Mouse (Mus musculus) MEL (cell line): ENCODE measurements at regions not wholly inside any gene's neighbourhood (a gene's known extent, or its start where the extent isn't known, plus 50 kb on each side); places are given as distances from the start of the nearest gene placed in this dataset.

Source experiments
- DNase-seq: peaks from one replicate; pipeline ENCODE4 v3.0.0; 2011; ENCODE audit warnings: low read depth, low spot score
- H3K27ac ChIP-seq: 2 replicates; pipeline ENCODE4 v1.5.1; 2012; ENCODE audit warnings: low read depth, mild to moderate bottlenecking, control low read depth, low read length, moderate library complexity; ENCODE audit not compliant: control insufficient read depth
- H3K27me3 ChIP-seq, 2 experiments: fragments of 150-350 bp in 1 of 2; sonication (generic) in 1 of 2; 2 replicates each; pipeline ENCODE4 v1.6.1; 2012; ENCODE audit warnings: low read length in 2 of 2, mild to moderate bottlenecking in 2 of 2, improper control_type of control experiment in 1 of 2, moderate library complexity in 1 of 2; ENCODE audit not compliant: insufficient read depth in 2 of 2, control insufficient read depth in 1 of 2
- H3K36me3 ChIP-seq, 2 experiments: 2 replicates each; pipeline ENCODE4 v1.6.1; 2012 to 2014; ENCODE audit warnings: low read length in 2 of 2, improper control_type of control experiment in 1 of 2, inconsistent platforms in 1 of 2, mild to moderate bottlenecking in 1 of 2; ENCODE audit not compliant: insufficient read depth in 2 of 2, control insufficient read depth in 1 of 2
- H3K4me1 ChIP-seq, 2 experiments: fragments of 150-350 bp in 1 of 2; sonication (generic) in 1 of 2; 2 replicates each; pipeline ENCODE4 v1.6.1; 2012; ENCODE audit warnings: low read length in 2 of 2, improper control_type of control experiment in 1 of 2, mild to moderate bottlenecking in 1 of 2; ENCODE audit not compliant: insufficient read depth in 2 of 2, control insufficient read depth in 1 of 2
- H3K4me3 ChIP-seq, 2 experiments: fragments of 150-350 bp in 1 of 2; sonication (generic) in 1 of 2; 2 replicates each; pipeline ENCODE4 v1.5.1; 2012; ENCODE audit warnings: low read depth in 2 of 2, low read length in 2 of 2, mild to moderate bottlenecking in 2 of 2, moderate library complexity in 2 of 2, control low read depth in 1 of 2, improper control_type of control experiment in 1 of 2; ENCODE audit not compliant: control insufficient read depth in 1 of 2, insufficient read depth in 1 of 2
- H3K79me2 ChIP-seq: 2 replicates; pipeline ENCODE4 v1.6.1; 2012; ENCODE audit warnings: mild to moderate bottlenecking, low read length, moderate library complexity; ENCODE audit not compliant: control insufficient read depth, poor library complexity, insufficient read depth
- H3K9ac ChIP-seq: 2 replicates; pipeline ENCODE4 v1.6.1; 2012; ENCODE audit warnings: low read depth, mild to moderate bottlenecking, control low read depth, low read length, moderate library complexity; ENCODE audit not compliant: control insufficient read depth, poor library complexity, severe bottlenecking
- H3K9me3 ChIP-seq: fragments of 150-350 bp; sonication (generic); replicated peaks from 2 replicates; pipeline ENCODE4 v1.6.1; 2012; ENCODE audit warnings: mild to moderate bottlenecking, low read length, improper control_type of control experiment, moderate library complexity; ENCODE audit not compliant: insufficient read depth
- CTCF ChIP-seq, 3 experiments: IDR thresholded peaks in 2 of 3; conservative IDR thresholded peaks in 1 of 3; 2 replicates each; pipeline ENCODE4 v1.5.1; 2011 to 2012; ENCODE audit warnings: low read length in 3 of 3, low read depth in 2 of 3, mild to moderate bottlenecking in 2 of 3, improper control_type of control experiment in 1 of 3, inconsistent platforms in 1 of 3, mixed read lengths in 1 of 3, moderate library complexity in 1 of 3; ENCODE audit not compliant: control insufficient read depth in 1 of 3, insufficient read depth in 1 of 3, poor library complexity in 1 of 3, severe bottlenecking in 1 of 3
- GATA1 ChIP-seq: IDR thresholded peaks from 2 replicates; pipeline ENCODE4 v1.6.1; 2011; ENCODE audit warnings: low read depth, low read length, improper control_type of control experiment
- KAT2A ChIP-seq: conservative IDR thresholded peaks from 2 replicates; pipeline ENCODE4 v1.6.1; 2012; ENCODE audit warnings: low read depth, low read length, improper control_type of control experiment, inconsistent platforms
- MAFK ChIP-seq: IDR thresholded peaks from 2 replicates; pipeline ENCODE4 v1.6.1; 2011; ENCODE audit warnings: low read depth, mild to moderate bottlenecking, low read length, improper control_type of control experiment, borderline replicate concordance
- MAZ ChIP-seq: IDR thresholded peaks from 2 replicates; pipeline ENCODE4 v1.6.1; 2012; ENCODE audit warnings: low read depth, mild to moderate bottlenecking, inconsistent platforms, low read length, improper control_type of control experiment
- MXI1 ChIP-seq: IDR thresholded peaks from 2 replicates; pipeline ENCODE4 v1.6.1; 2011; ENCODE audit warnings: mild to moderate bottlenecking, low read depth, low read length, improper control_type of control experiment
- MYB ChIP-seq: IDR thresholded peaks from 2 replicates; pipeline ENCODE4 v1.6.1; 2011; ENCODE audit warnings: mild to moderate bottlenecking, low read depth, low read length, improper control_type of control experiment
- POLR2A ChIP-seq, 2 experiments: IDR thresholded peaks; 2 replicates each; pipeline ENCODE4 v1.6.1; 2011 to 2012; ENCODE audit warnings: low read length in 2 of 2, mild to moderate bottlenecking in 2 of 2, control low read depth in 1 of 2, improper control_type of control experiment in 1 of 2, low read depth in 1 of 2, moderate library complexity in 1 of 2; ENCODE audit not compliant: control insufficient read depth in 1 of 2, insufficient read depth in 1 of 2, poor library complexity in 1 of 2
- RAD21 ChIP-seq: IDR thresholded peaks from 2 replicates; pipeline ENCODE4 v1.6.1; 2011; ENCODE audit warnings: mild to moderate bottlenecking, low read depth, low read length, improper control_type of control experiment
- RCOR1 ChIP-seq: IDR thresholded peaks from 2 replicates; pipeline ENCODE4 v1.6.1; 2012; ENCODE audit warnings: low read depth, mild to moderate bottlenecking, inconsistent platforms, low read length, improper control_type of control experiment
- SIN3A ChIP-seq: IDR thresholded peaks from 2 replicates; pipeline ENCODE4 v1.6.1; 2012; ENCODE audit warnings: low read length, improper control_type of control experiment, inconsistent platforms
- SMC3 ChIP-seq: IDR thresholded peaks from 2 replicates; pipeline ENCODE4 v1.6.1; 2011; ENCODE audit warnings: low read depth, low read length, improper control_type of control experiment
- TAL1 ChIP-seq: IDR thresholded peaks from 2 replicates; pipeline ENCODE4 v1.6.1; 2012; ENCODE audit warnings: mild to moderate bottlenecking, inconsistent platforms, low read length, moderate library complexity, mixed read lengths
- TBP ChIP-seq: IDR thresholded peaks from 2 replicates; pipeline ENCODE4 v1.8.0; 2011; ENCODE audit warnings: low read depth, low read length, improper control_type of control experiment
- TCF12 ChIP-seq: IDR thresholded peaks from 2 replicates; pipeline ENCODE4 v1.6.1; 2014; ENCODE audit warnings: low read depth, mild to moderate bottlenecking, inconsistent platforms, low read length, improper control_type of control experiment, moderate library complexity
- UBTF ChIP-seq: IDR thresholded peaks from 2 replicates; pipeline ENCODE4 v1.6.1; 2012; ENCODE audit warnings: low read depth, mild to moderate bottlenecking, inconsistent platforms, low read length, improper control_type of control experiment, moderate library complexity, borderline replicate concordance; ENCODE audit not compliant: insufficient read depth
- USF1 ChIP-seq: IDR thresholded peaks from 2 replicates; pipeline ENCODE4 v1.6.1; 2014; ENCODE audit warnings: low read depth, mild to moderate bottlenecking, inconsistent platforms, low read length, improper control_type of control experiment, moderate library complexity
- ZKSCAN1 ChIP-seq: IDR thresholded peaks from 2 replicates; pipeline ENCODE4 v1.6.1; 2012; ENCODE audit warnings: low read depth, mild to moderate bottlenecking, inconsistent platforms, low read length, improper control_type of control experiment, moderate library complexity
- ZNF384 ChIP-seq: IDR thresholded peaks from 2 replicates; pipeline ENCODE4 v1.6.1; 2012; ENCODE audit warnings: low read depth, mild to moderate bottlenecking, inconsistent platforms, low read length, improper control_type of control experiment

- Histone ChIP-seq H3K79me2 (no peaks in the 10 kb centered on the region), H3K27ac (no peak overlapping the region), H3K36me3 (no peaks in the 10 kb centered on the region), H3K4me1 (no peaks in the 10 kb centered on the region), H3K27me3 (no peaks in the 10 kb centered on the region)
- no peak for TF ChIP-seq MAFK
- TF ChIP-seq ZNF384, result no peak
- TF ChIP-seq RCOR1, result no peak
- no peak for TF ChIP-seq SIN3A
- no peak for TF ChIP-seq USF1
- no peak for TF ChIP-seq CTCF (IDR thresholded peaks at IDR 0.05 in 2 of 3, conservative IDR thresholded peaks at IDR 0.05 in 1 of 3; ENCODE audit: control insufficient read depth in 1 of 3, insufficient read depth in 1 of 3, low read depth in 2 of 3, low read length in 3 of 3, poor library complexity in 1 of 3, severe bottlenecking in 1 of 3)
- TF ChIP-seq MAZ, result no peak
- no peak for TF ChIP-seq TBP
- no peak for TF ChIP-seq RAD21
- TF ChIP-seq, all 39 proteins: peak for 0
- H3K4me3 ChIP-seq, result no peak overlapping the region
- H3K9ac ChIP-seq, result no peak overlapping the region
- no peak for DNase-seq
- H3K9me3 ChIP-seq, result no peaks in the 10 kb centered on the region
Observed at GRCm38 (mm10) chr1:91626090-91626489, 85.7 kb downstream of the Asb1 start.

GRCm38 (mm10) chr1:91630206-91630605, 89.9 kb downstream of the Asb1 start:
- Histone ChIP-seq H3K9me3 (no peaks in the 10 kb centered on the region), H3K9ac (no peak overlapping the region), H3K4me3 (no peak overlapping the region), H3K27me3 (no peaks in the 10 kb centered on the region), H3K4me1 (no peaks in the 10 kb centered on the region), H3K79me2 (no peaks in the 10 kb centered on the region), H3K36me3 (no peaks in the 10 kb centered on the region), H3K27ac (no peak overlapping the region)
- TF ChIP-seq KAT2A (no peak), TCF12 (no peak), MAFK (no peak), USF1 (no peak), MYB (no peak), RCOR1 (no peak), MXI1 (no peak), POLR2A (IDR thresholded peaks at IDR 0.05; ENCODE audit: control insufficient read depth in 1 of 2, insufficient read depth in 1 of 2, low read depth in 1 of 2, low read length in 2 of 2, poor library complexity in 1 of 2) (no peak), SIN3A (no peak), UBTF (no peak), TAL1 (no peak), ZKSCAN1 (no peak), GATA1 (no peak), SMC3 (no peak)
- no peak for DNase-seq
